14 mouse cellular contexts compared by ENCODE assay signal in the genomic region with DNA sequence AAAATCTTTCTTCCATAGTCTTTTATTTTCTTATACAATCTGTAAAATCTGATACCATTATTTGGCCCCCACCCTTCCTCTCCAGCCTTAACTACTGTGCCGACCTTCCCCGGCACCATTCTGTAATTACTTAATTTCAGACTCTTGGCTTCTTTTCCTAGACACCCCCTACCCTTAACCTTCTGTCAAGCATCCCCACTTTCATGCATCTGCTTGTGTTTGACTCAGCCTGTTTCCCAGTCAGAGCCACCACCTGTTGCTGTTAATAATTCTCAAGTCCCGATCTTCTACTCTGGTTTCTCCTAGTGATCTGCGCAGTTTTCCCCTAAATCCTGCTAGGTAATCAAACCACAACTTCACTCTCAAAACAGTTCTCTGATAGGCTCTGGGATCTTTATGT.
"Had no signal": no experiment of that assay in that cellular context is flagged by ENCODE, and none has a peak within 500 bp of the region (broad histone marks: within the 10 kb centered on the region; RNA-seq: fewer than 3 reads in every experiment).

No protein-coding gene starts in this region.

- H3K4me3 ChIP-seq: limb, embryonic 15.5 days; liver, embryonic 12.5 days; midbrain, embryonic 13.5 days; myocyte; neural tube, embryonic 15.5 days had no signal

- H3K9ac ChIP-seq: limb, embryonic 15.5 days; liver, embryonic 12.5 days; lung, embryonic 14.5 days; midbrain, embryonic 13.5 days; neural tube, embryonic 15.5 days had no signal

- H3K36me3 ChIP-seq: limb, embryonic 15.5 days; liver, embryonic 12.5 days; midbrain, embryonic 13.5 days; neural tube, embryonic 15.5 days had no signal

- H3K4me1 ChIP-seq: limb, embryonic 15.5 days; liver, embryonic 12.5 days; midbrain, embryonic 13.5 days; neural tube, embryonic 15.5 days had no signal

- H3K27ac ChIP-seq: kidney, postnatal 0 days; limb, embryonic 15.5 days; liver, embryonic 12.5 days; midbrain, embryonic 13.5 days; neural tube, embryonic 15.5 days had no signal

- H3K9me3 ChIP-seq: limb, embryonic 15.5 days; liver, embryonic 12.5 days; midbrain, embryonic 13.5 days; neural tube, embryonic 15.5 days had no signal

- ATAC-seq: liver, embryonic 12.5 days; midbrain, embryonic 13.5 days had no signal

- H3K4me2 ChIP-seq: limb, embryonic 15.5 days; liver, embryonic 12.5 days; lung, embryonic 14.5 days; midbrain, embryonic 13.5 days; neural tube, embryonic 15.5 days had no signal

- H3K27me3 ChIP-seq: limb, embryonic 15.5 days; liver, embryonic 12.5 days; midbrain, embryonic 13.5 days; neural tube, embryonic 15.5 days had no signal

- DNase-seq: kidney, adult 9 months; kidney, postnatal 36 days; lung, embryonic 14.5 days; lung, postnatal 10 days; lung, postnatal 4 days; right cerebral cortex, adult 18-20 months; right cerebral cortex, postnatal 25 days; thymus, postnatal 36 days had no signal
